Comparison of ENCODE assay signal across 9 mouse cellular contexts in genomic region chr7:19817382-19818105, GRCm38 (mm10). TPM values are rescaled to one million over a fixed set of nuclear protein-coding genes. Genes with fewer than 3 reads are reported as not detected.
DNase-seq lines count a peak whose midpoint lies in the region; ATAC-seq lines count a peak whose summit lies in the region.
"Had no signal": no experiment of that assay in that cellular context is flagged by ENCODE, and none has a peak within 500 bp of the region (broad histone marks: within the 10 kb centered on the region; RNA-seq: fewer than 3 reads in every experiment).

No protein-coding gene starts in this region.

- H3K4me1 ChIP-seq in hindbrain, embryonic 14.5 days (replicated peaks; ENCODE audit: control insufficient read depth, insufficient read depth, low read length) = peaks cover 16% of the 10 kb centered on the region
- peaks cover 14% of the 10 kb centered on the region for H3K4me1 ChIP-seq in liver, embryonic 16.5 days (ENCODE audit: control insufficient read depth, low read depth, low read length)

- no peak overlapping the region for H3K27ac ChIP-seq in hindbrain, embryonic 14.5 days
- H3K27ac ChIP-seq in liver, embryonic 16.5 days (ENCODE audit: low read length) = peak overlapping the region; percentile 86

- no peaks in the 10 kb centered on the region for H3K36me3 ChIP-seq in hindbrain, embryonic 14.5 days (replicated peaks; ENCODE audit: control insufficient read depth, insufficient read depth)
- no peaks in the 10 kb centered on the region for H3K36me3 ChIP-seq in liver, embryonic 16.5 days (ENCODE audit: control insufficient read depth, insufficient read depth)

- peak; percentile 84 for ATAC-seq in CD4-positive, CD25-positive, alpha-beta regulatory T cell, adult 4 months
- ATAC-seq in hindbrain, embryonic 14.5 days (ENCODE audit: low FRiP score) = peak; percentile 32; the same call in 1 of the 2 replicates
- ATAC-seq in liver, embryonic 16.5 days (ENCODE audit: low read depth) = peak; percentile 75

- 9% methylated on average over 15 of the region's 15 CpGs for WGBS in hindbrain, embryonic 14.5 days
- 5% methylated on average over 15 of the region's 15 CpGs for WGBS in liver, embryonic 16.5 days (ENCODE audit: insufficient replicate concordance)

- 0 out of 2 replicates have a peak overlapping the region, but pooled peaks have one; percentile 2 for H3K4me3 ChIP-seq in hindbrain, embryonic 14.5 days (replicated peaks; ENCODE audit: low read length)
- peak overlapping the region; percentile 59 for H3K4me3 ChIP-seq in liver, embryonic 16.5 days (ENCODE audit: low read depth, low read length)

- peak; percentile 61 for DNase-seq in adipocyte (ENCODE audit: low spot score)
- DNase-seq in gastrocnemius, adult 18-20 months (ENCODE audit: low spot score) = peak; percentile 47
- DNase-seq in hindbrain, embryonic 14.5 days (ENCODE audit: low spot score) = no peak
- peak; percentile 96 to 98 for DNase-seq in natural killer cell, adult 2 months (ENCODE audit: low spot score in 2 of 2)
- DNase-seq in thymus, adult 18-20 months = peak; percentile 78 to 87
- no peak for DNase-seq in left cerebral cortex, adult 9 months (ENCODE audit: low spot score in 2 of 2)

- peak overlapping the region; percentile 73 for H3K4me2 ChIP-seq in hindbrain, embryonic 14.5 days (replicated peaks)
- H3K4me2 ChIP-seq in liver, embryonic 16.5 days (ENCODE audit: low read depth, low read length) = peak overlapping the region; percentile 59

- H3K27me3 ChIP-seq in hindbrain, embryonic 14.5 days (ENCODE audit: control insufficient read depth, insufficient read depth, low read length) = peaks cover 50% of the 10 kb centered on the region
- peaks cover 23% of the 10 kb centered on the region for H3K27me3 ChIP-seq in liver, embryonic 16.5 days (ENCODE audit: control insufficient read depth, insufficient read depth, low read depth, low read length)

- 0 out of 2 replicates have a peak overlapping the region, but pooled peaks have one; percentile 30 for H3K9ac ChIP-seq in hindbrain, embryonic 14.5 days
- peak overlapping the region; percentile 42; the same call in 1 of the 2 replicates for H3K9ac ChIP-seq in liver, embryonic 16.5 days (ENCODE audit: low read depth, low read length)

- 0 out of 2 replicates have a peak, but pooled peaks cover 4% of the 10 kb centered on the region for H3K9me3 ChIP-seq in hindbrain, embryonic 14.5 days (ENCODE audit: control insufficient read depth, low read length)
- H3K9me3 ChIP-seq in liver, embryonic 16.5 days (replicated peaks; ENCODE audit: control insufficient read depth, low read length) = no peaks in the 10 kb centered on the region

RNA-seq across cellular contexts. Expression of gene Bcl3, which starts 5.0 kb away (rescaled TPM):
- polyA plus RNA-seq in CD4-positive, CD25-positive, alpha-beta regulatory T cell, adult 4 months (2017; shearing (Covaris generic)) = 10 to 100 TPM; 16.0 to 20.5 TPM
- total RNA-seq in gastrocnemius, adult 18-20 months (2021) = 1 to 10 TPM; 1.0 to 2.0 TPM
- polyA plus RNA-seq in hindbrain, embryonic 14.5 days (2014; fragmentation: Nextera tagmentation; extraction: Ambion mirVana) = 0.58 and 0.97 TPM in 2 replicates
- polyA plus RNA-seq in liver, embryonic 16.5 days (2015; fragmentation: Nextera tagmentation; extraction: Ambion mirVana) = 4.1 and 4.4 TPM in 2 replicates

RNA-seq across cellular contexts. Expression of gene Cblc, which starts 20.9 kb away (rescaled TPM):
- polyA plus RNA-seq in CD4-positive, CD25-positive, alpha-beta regulatory T cell, adult 4 months (2017; shearing (Covaris generic)) = not detected
- not detected for total RNA-seq in gastrocnemius, adult 18-20 months (2021)
- polyA plus RNA-seq in hindbrain, embryonic 14.5 days (2014; fragmentation: Nextera tagmentation; extraction: Ambion mirVana) = not detected in 2 replicates
- 4.7 and 5.4 TPM in 2 replicates for polyA plus RNA-seq in liver, embryonic 16.5 days (2015; fragmentation: Nextera tagmentation; extraction: Ambion mirVana)
- total RNA-seq: layer of hippocampus, postnatal 14 days had no signal

RNA-seq across cellular contexts. Expression of gene Gm19345, which starts 34.3 kb away (rescaled TPM):
- polyA plus RNA-seq in CD4-positive, CD25-positive, alpha-beta regulatory T cell, adult 4 months (2017; shearing (Covaris generic)) = not detected
- not detected for total RNA-seq in gastrocnemius, adult 18-20 months (2021)
- 13.0 and 13.9 TPM in 2 replicates for polyA plus RNA-seq in hindbrain, embryonic 14.5 days (2014; fragmentation: Nextera tagmentation; extraction: Ambion mirVana)
- 0.08 TPM in 1 of 2 replicates, not detected in the other for polyA plus RNA-seq in liver, embryonic 16.5 days (2015; fragmentation: Nextera tagmentation; extraction: Ambion mirVana)

RNA-seq across cellular contexts. Expression of gene Ceacam16, which starts 43.6 kb away (rescaled TPM):
- not detected for polyA plus RNA-seq in CD4-positive, CD25-positive, alpha-beta regulatory T cell, adult 4 months (2017; shearing (Covaris generic))
- total RNA-seq in gastrocnemius, adult 18-20 months (2021) = not detected
- 0.17 and 0.20 TPM in 2 replicates for polyA plus RNA-seq in hindbrain, embryonic 14.5 days (2014; fragmentation: Nextera tagmentation; extraction: Ambion mirVana)
- not detected in 2 replicates for polyA plus RNA-seq in liver, embryonic 16.5 days (2015; fragmentation: Nextera tagmentation; extraction: Ambion mirVana)
- total RNA-seq: layer of hippocampus, postnatal 14 days had no signal

RNA-seq across cellular contexts. Expression of gene Bcam, which starts 46.7 kb away (rescaled TPM):
- 1 to 10 TPM; 2.5 to 3.7 TPM for polyA plus RNA-seq in CD4-positive, CD25-positive, alpha-beta regulatory T cell, adult 4 months (2017; shearing (Covaris generic))
- total RNA-seq in gastrocnemius, adult 18-20 months (2021) = 10 to 100 TPM; 17.4 to 28.5 TPM
- polyA plus RNA-seq in hindbrain, embryonic 14.5 days (2014; fragmentation: Nextera tagmentation; extraction: Ambion mirVana) = 17.5 and 18.8 TPM in 2 replicates
- 7.4 and 9.7 TPM in 2 replicates for polyA plus RNA-seq in liver, embryonic 16.5 days (2015; fragmentation: Nextera tagmentation; extraction: Ambion mirVana)

Comparison
In these comparisons a context has a peak if more than half of its experiments do, and no peak if none do; other contexts are left out.
1. ATAC-seq: peak in every context shown above with its lines; median percentile 84 in CD4-positive, CD25-positive, alpha-beta regulatory T cell, adult 4 months; 75 in liver, embryonic 16.5 days; 32 in hindbrain, embryonic 14.5 days.
2. DNase-seq: peak in adipocyte (single experiment), gastrocnemius, adult 18-20 months (single experiment), natural killer cell, adult 2 months (2 of 2) and thymus, adult 18-20 months (2 of 2); none in hindbrain, embryonic 14.5 days (single experiment) and left cerebral cortex, adult 9 months (0 of 2).